Mouse (Mus musculus): ENCODE data around the gene Arfrp1.

GRCm38 (mm10) chr2:181334023-181334422 lies 31.2 kb downstream of the Arfrp1 start:
- TF ChIP-seq CTCF (conservative IDR thresholded peaks at IDR 0.05; ENCODE audit: low read length): peak; percentile 81
- TF ChIP-seq NANOG (IDR thresholded peaks at IDR 0.05; ENCODE audit: borderline replicate concordance, low read length): no peak

All from E14TG2a.4 (cell line).